Mouse (Mus musculus): ENCODE measurements at regions not wholly inside any gene's neighbourhood (a gene's known extent, or its start where the extent isn't known, plus 50 kb on each side); places are given as distances from the start of the nearest gene placed in this dataset.
A peak's percentile ranks its signal among the peaks of the same experiment; 100 is the strongest.

DNA sequence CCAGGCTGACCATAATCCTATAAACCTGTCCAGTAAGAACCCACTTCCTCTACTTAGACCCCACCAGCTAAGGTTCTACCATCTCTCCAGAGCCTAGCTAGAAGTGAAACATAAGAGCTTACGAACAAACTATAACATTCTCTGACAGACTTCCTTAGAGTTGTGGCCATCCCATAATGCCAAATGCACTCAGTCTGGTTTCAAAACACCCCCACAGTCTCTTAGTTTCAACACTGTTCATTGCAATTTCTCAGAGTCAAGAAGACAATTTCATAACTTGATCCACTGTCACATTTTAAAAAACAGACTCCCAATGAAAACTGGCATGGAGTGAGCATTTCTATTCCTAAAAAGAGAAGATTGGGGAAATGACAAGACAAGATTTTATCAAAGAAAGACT, 139.2 kb upstream of the Kcnip4 start:
- Histone ChIP-seq H3K4me1 (replicated peaks; ENCODE audit: control insufficient read depth, insufficient read depth, low read length) (no peaks in the 10 kb centered on the region), H3K9me3 (ENCODE audit: control insufficient read depth, low read length) (no peaks in the 10 kb centered on the region), H3K4me2 (ENCODE audit: low read length) (no peak overlapping the region), H3K4me3 (replicated peaks; ENCODE audit: low read length) (no peak overlapping the region), H3K27ac (ENCODE audit: low read length) (no peak overlapping the region), H3K27me3 (replicated peaks; ENCODE audit: control insufficient read depth, insufficient read depth, low read length) (no peaks in the 10 kb centered on the region), H3K9ac (replicated peaks; ENCODE audit: low read depth, low read length) (no peak overlapping the region), H3K36me3 (ENCODE audit: control insufficient read depth, insufficient read depth) (no peaks in the 10 kb centered on the region)
- ATAC-seq = no peak
- WGBS = 96% methylated on average over 1 of the region's 1 CpGs

- H3K27me3 ChIP-seq (replicated peaks; ENCODE audit: control insufficient read depth, insufficient read depth, low read length) = no peaks in the 10 kb centered on the region
- H3K4me2 ChIP-seq (ENCODE audit: low read length) = no peak overlapping the region
- WGBS = 73% methylated on average over 3 of the region's 3 CpGs
- H3K9me3 ChIP-seq (ENCODE audit: control insufficient read depth, low read length) = no peaks in the 10 kb centered on the region
- no peaks in the 10 kb centered on the region for H3K4me1 ChIP-seq (replicated peaks; ENCODE audit: control insufficient read depth, insufficient read depth, low read length)
- H3K27ac ChIP-seq (ENCODE audit: low read length) = no peak overlapping the region
- ATAC-seq = no peak
- H3K9ac ChIP-seq (replicated peaks; ENCODE audit: low read depth, low read length) = no peak overlapping the region
- no peaks in the 10 kb centered on the region for H3K36me3 ChIP-seq (ENCODE audit: control insufficient read depth, insufficient read depth)
- no peak overlapping the region for H3K4me3 ChIP-seq (replicated peaks; ENCODE audit: low read length)
These were observed 137.4 kb upstream of the Kcnip4 start for GRCm38 (mm10) chr5:49662096-49662495.

DNA sequence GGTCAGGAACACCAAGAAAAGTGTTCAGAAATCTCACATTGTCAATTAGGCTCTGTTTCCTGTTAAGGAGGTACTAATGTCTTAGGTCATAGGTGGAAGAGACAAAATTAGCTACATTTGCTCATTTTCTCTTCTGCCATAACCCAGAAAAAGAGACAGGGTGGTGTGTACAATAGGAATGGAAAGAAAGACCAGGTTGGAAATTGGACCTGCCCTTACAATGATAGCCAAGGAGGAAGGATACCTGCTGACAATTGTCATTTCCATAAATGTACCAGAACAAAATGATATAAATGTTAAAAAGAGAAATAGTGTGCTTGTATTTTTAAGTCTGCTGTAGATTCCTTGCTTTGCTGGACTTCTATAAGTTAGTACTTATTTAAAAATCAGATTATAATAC, 135.9 kb upstream of the Kcnip4 start:
- no peak overlapping the region for H3K27ac ChIP-seq (ENCODE audit: low read length)
- H3K4me2 ChIP-seq (ENCODE audit: low read length) = no peak overlapping the region
- H3K9ac ChIP-seq (replicated peaks; ENCODE audit: low read depth, low read length) = no peak overlapping the region
- H3K9me3 ChIP-seq (ENCODE audit: control insufficient read depth, low read length) = no peaks in the 10 kb centered on the region
- no peak for ATAC-seq
- no peaks in the 10 kb centered on the region for H3K36me3 ChIP-seq (ENCODE audit: control insufficient read depth, insufficient read depth)
- H3K4me1 ChIP-seq (replicated peaks; ENCODE audit: control insufficient read depth, insufficient read depth, low read length) = no peaks in the 10 kb centered on the region
- H3K4me3 ChIP-seq (replicated peaks; ENCODE audit: low read length) = no peak overlapping the region
- H3K27me3 ChIP-seq (replicated peaks; ENCODE audit: control insufficient read depth, insufficient read depth, low read length) = no peaks in the 10 kb centered on the region

DNA sequence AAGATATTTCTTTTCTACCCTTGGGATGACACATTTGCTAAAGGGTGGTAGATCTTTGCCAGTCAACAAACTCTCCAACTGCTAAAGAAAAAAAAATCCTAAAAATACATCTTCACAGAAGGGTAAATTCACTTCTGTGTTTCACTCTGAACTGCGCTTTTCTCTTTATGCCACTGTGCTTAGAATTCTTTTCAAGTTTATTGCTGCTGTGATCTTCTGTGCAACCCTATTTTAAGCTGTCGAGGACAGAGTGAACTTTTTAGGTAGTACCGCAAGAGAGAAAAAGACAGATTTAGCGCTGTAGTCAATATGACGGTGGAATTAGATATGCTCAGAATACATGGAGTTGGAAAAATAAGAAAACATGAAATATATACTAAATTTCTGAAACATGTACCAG, 126.2 kb upstream of the Kcnip4 start:
- 96% methylated on average over 5 of the region's 5 CpGs for WGBS
- Histone ChIP-seq H3K9me3 (ENCODE audit: control insufficient read depth, low read length) (no peaks in the 10 kb centered on the region), H3K9ac (replicated peaks; ENCODE audit: low read depth, low read length) (no peak overlapping the region), H3K4me2 (ENCODE audit: low read length) (no peak overlapping the region), H3K27me3 (replicated peaks; ENCODE audit: control insufficient read depth, insufficient read depth, low read length) (no peaks in the 10 kb centered on the region), H3K4me1 (replicated peaks; ENCODE audit: control insufficient read depth, insufficient read depth, low read length) (no peaks in the 10 kb centered on the region), H3K36me3 (ENCODE audit: control insufficient read depth, insufficient read depth) (no peaks in the 10 kb centered on the region), H3K27ac (ENCODE audit: low read length) (no peak overlapping the region), H3K4me3 (replicated peaks; ENCODE audit: low read length) (no peak overlapping the region)
- no peak for ATAC-seq

DNA sequence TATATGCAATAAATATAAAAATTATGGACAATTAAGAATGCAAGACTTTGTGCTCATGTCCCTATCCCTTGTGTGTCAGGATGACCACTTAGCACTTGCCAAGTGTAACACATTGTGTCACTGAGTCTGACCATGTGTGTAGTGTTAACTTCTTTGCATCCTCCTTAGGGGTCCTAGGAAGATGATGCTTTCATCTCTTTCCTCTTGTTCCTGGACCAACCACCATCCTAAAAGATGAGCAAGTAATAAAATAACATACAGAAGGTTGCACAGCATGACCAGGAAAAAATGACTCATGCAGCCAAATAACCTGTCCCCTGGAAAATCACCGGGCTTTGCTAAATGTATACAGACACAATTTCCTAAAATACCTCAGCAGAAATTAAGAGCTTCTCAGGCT, 121.1 kb upstream of the Kcnip4 start:
- ATAC-seq = no peak
- Histone ChIP-seq H3K27me3 (replicated peaks; ENCODE audit: control insufficient read depth, insufficient read depth, low read length) (no peaks in the 10 kb centered on the region), H3K36me3 (ENCODE audit: control insufficient read depth, insufficient read depth) (no peaks in the 10 kb centered on the region), H3K4me1 (replicated peaks; ENCODE audit: control insufficient read depth, insufficient read depth, low read length) (no peaks in the 10 kb centered on the region), H3K9me3 (ENCODE audit: control insufficient read depth, low read length) (no peaks in the 10 kb centered on the region), H3K9ac (replicated peaks; ENCODE audit: low read depth, low read length) (no peak overlapping the region), H3K27ac (ENCODE audit: low read length) (no peak overlapping the region), H3K4me3 (replicated peaks; ENCODE audit: low read length) (no peak overlapping the region), H3K4me2 (ENCODE audit: low read length) (no peak overlapping the region)
- WGBS = 88% methylated on average over 1 of the region's 1 CpGs

GRCm38 (mm10) chr5:49644606-49645005, 119.9 kb upstream of the Kcnip4 start:
- H3K4me1 ChIP-seq (replicated peaks; ENCODE audit: control insufficient read depth, insufficient read depth, low read length) = no peaks in the 10 kb centered on the region
- H3K4me3 ChIP-seq (replicated peaks; ENCODE audit: low read length) = no peak overlapping the region
- no peak overlapping the region for H3K4me2 ChIP-seq (ENCODE audit: low read length)
- ATAC-seq = no peak
- H3K9ac ChIP-seq (replicated peaks; ENCODE audit: low read depth, low read length) = no peak overlapping the region
- 95% methylated on average over 2 of the region's 2 CpGs for WGBS
- no peaks in the 10 kb centered on the region for H3K36me3 ChIP-seq (ENCODE audit: control insufficient read depth, insufficient read depth)
- H3K27me3 ChIP-seq (replicated peaks; ENCODE audit: control insufficient read depth, insufficient read depth, low read length) = no peaks in the 10 kb centered on the region
- no peaks in the 10 kb centered on the region for H3K9me3 ChIP-seq (ENCODE audit: control insufficient read depth, low read length)
- H3K27ac ChIP-seq (ENCODE audit: low read length) = no peak overlapping the region

DNA sequence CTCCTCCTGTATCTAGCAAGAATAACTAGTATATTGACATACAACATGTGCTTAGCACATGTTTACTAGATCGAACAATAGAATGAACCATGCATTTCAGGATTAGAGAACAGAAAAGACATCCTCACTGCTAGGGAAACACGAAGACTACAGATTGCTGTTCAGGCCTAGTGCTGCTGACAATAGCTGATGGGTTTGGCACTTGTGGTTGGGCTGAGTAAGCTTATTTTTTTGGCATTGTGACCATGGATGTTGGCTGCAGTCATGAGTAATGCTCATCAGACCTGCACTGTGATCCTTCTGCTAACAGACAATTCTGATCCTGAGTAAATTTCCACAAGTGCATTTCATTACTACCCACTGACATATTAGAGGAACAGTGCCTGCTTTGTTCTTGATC, 117.7 kb upstream of the Kcnip4 start:
- no peaks in the 10 kb centered on the region for H3K27me3 ChIP-seq (replicated peaks; ENCODE audit: control insufficient read depth, insufficient read depth, low read length)
- peak; percentile 63 for ATAC-seq

DNA sequence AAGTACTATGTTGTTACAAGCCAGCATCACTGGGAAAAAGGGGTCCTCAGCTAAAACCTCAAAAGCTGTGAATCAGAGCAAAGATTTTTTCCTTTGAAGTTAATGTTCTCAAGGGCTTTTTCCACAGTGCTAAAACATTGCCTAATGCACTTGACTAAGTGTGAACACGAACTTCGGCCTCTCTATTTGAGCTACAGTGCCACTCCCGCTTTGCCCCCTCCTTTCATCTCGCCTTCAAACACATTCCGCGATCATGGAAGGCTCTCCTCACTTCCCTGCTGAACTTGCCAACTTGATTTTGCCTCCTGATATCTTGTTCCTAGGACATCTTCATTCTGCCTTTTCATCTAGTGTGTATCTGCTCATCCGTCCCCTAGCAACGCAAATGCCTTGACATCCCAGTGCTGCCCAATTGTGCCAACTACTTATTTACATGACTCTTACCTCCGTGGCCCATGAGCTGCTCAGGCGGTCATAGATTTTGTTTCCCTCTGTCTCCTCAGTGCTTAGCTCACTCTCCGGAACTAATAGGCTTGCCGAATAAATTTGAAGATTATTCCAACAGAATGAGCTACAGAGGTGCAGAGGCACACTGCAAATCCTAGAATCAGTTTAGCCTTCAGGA, 116.6 kb upstream of the Kcnip4 start:
- WGBS = 71% methylated on average over 12 of the region's 12 CpGs

More for the DNA sequence above, 117.7 kb upstream of the Kcnip4 start:
- Histone ChIP-seq H3K9me3 (ENCODE audit: control insufficient read depth, low read length) (no peaks in the 10 kb centered on the region), H3K36me3 (ENCODE audit: control insufficient read depth, insufficient read depth) (no peaks in the 10 kb centered on the region), H3K4me1 (replicated peaks; ENCODE audit: control insufficient read depth, insufficient read depth, low read length) (no peaks in the 10 kb centered on the region), H3K9ac (replicated peaks; ENCODE audit: low read depth, low read length) (no peak overlapping the region), H3K27ac (ENCODE audit: low read length) (no peak overlapping the region), H3K4me2 (ENCODE audit: low read length) (no peak overlapping the region), H3K4me3 (replicated peaks; ENCODE audit: low read length) (no peak overlapping the region)
- 62% methylated on average over 2 of the region's 2 CpGs for WGBS

GRCm38 (mm10) chr5:49639637-49640036, 114.9 kb upstream of the Kcnip4 start:
- H3K4me3 ChIP-seq (replicated peaks; ENCODE audit: low read length) = no peak overlapping the region
- no peak overlapping the region for H3K4me2 ChIP-seq (ENCODE audit: low read length)
- H3K9me3 ChIP-seq (ENCODE audit: control insufficient read depth, low read length) = no peaks in the 10 kb centered on the region
- no peak overlapping the region for H3K9ac ChIP-seq (replicated peaks; ENCODE audit: low read depth, low read length)
- ATAC-seq = peak; percentile 83
- H3K27ac ChIP-seq (ENCODE audit: low read length) = no peak overlapping the region
- WGBS = 69% methylated on average over 4 of the region's 4 CpGs
- H3K27me3 ChIP-seq (replicated peaks; ENCODE audit: control insufficient read depth, insufficient read depth, low read length) = no peaks in the 10 kb centered on the region
- H3K36me3 ChIP-seq (ENCODE audit: control insufficient read depth, insufficient read depth) = no peaks in the 10 kb centered on the region
- no peaks in the 10 kb centered on the region for H3K4me1 ChIP-seq (replicated peaks; ENCODE audit: control insufficient read depth, insufficient read depth, low read length)

More for the DNA sequence above, 116.6 kb upstream of the Kcnip4 start:
- Histone ChIP-seq H3K4me1 (replicated peaks; ENCODE audit: control insufficient read depth, insufficient read depth, low read length) (no peaks in the 10 kb centered on the region), H3K27me3 (replicated peaks; ENCODE audit: control insufficient read depth, insufficient read depth, low read length) (no peaks in the 10 kb centered on the region), H3K36me3 (ENCODE audit: control insufficient read depth, insufficient read depth) (no peaks in the 10 kb centered on the region), H3K4me2 (ENCODE audit: low read length) (no peak overlapping the region), H3K27ac (ENCODE audit: low read length) (no peak overlapping the region), H3K4me3 (replicated peaks; ENCODE audit: low read length) (no peak overlapping the region), H3K9ac (replicated peaks; ENCODE audit: low read depth, low read length) (no peak overlapping the region), H3K9me3 (ENCODE audit: control insufficient read depth, low read length) (no peaks in the 10 kb centered on the region)
- ATAC-seq = 0 out of 2 replicates have a peak, but pooled peaks have one; percentile 14

GRCm38 (mm10) chr5:49620152-49620551, 95.4 kb upstream of the Kcnip4 start:
- no peak overlapping the region for H3K27ac ChIP-seq (ENCODE audit: low read length)
- no peaks in the 10 kb centered on the region for H3K4me1 ChIP-seq (replicated peaks; ENCODE audit: control insufficient read depth, insufficient read depth, low read length)
- no peak for ATAC-seq
- H3K9ac ChIP-seq (replicated peaks; ENCODE audit: low read depth, low read length) = no peak overlapping the region
- no peaks in the 10 kb centered on the region for H3K9me3 ChIP-seq (ENCODE audit: control insufficient read depth, low read length)
- no peak overlapping the region for H3K4me2 ChIP-seq (ENCODE audit: low read length)
- H3K36me3 ChIP-seq (ENCODE audit: control insufficient read depth, insufficient read depth) = no peaks in the 10 kb centered on the region
- H3K4me3 ChIP-seq (replicated peaks; ENCODE audit: low read length) = no peak overlapping the region
- WGBS = 98% methylated on average over 1 of the region's 1 CpGs
- no peaks in the 10 kb centered on the region for H3K27me3 ChIP-seq (replicated peaks; ENCODE audit: control insufficient read depth, insufficient read depth, low read length)
